Mouse (Mus musculus) left cerebral cortex, postnatal 10 days (tissue): ENCODE measurements around the gene Olfr750. TPM values are rescaled to one million over a fixed set of nuclear protein-coding genes. Genes with fewer than 3 reads are reported as not detected.

ENCODE experiments used
- DNase-seq, 2 experiments: peaks; one replicate each; pipeline ENCODE4 v3.0.0; 2021 to 2022; ENCODE audit warnings: low spot score in 2 of 2, mixed read lengths in 1 of 2; ENCODE audit errors: extremely low spot score in 1 of 2
- intact Hi-C: fragments of 180-260 bp; cut with DNase I; formaldehyde crosslinking; loops from one replicate; pipeline ENCODE4 v1.15.1; 2025
- total RNA-seq, 2 experiments: library from RNA; stranded (reverse); gene quantifications; 2 replicates each; pipeline ENCODE4 v1.2.3; 2021

The Olfr750 gene
- not detected for total RNA-seq

DNA sequence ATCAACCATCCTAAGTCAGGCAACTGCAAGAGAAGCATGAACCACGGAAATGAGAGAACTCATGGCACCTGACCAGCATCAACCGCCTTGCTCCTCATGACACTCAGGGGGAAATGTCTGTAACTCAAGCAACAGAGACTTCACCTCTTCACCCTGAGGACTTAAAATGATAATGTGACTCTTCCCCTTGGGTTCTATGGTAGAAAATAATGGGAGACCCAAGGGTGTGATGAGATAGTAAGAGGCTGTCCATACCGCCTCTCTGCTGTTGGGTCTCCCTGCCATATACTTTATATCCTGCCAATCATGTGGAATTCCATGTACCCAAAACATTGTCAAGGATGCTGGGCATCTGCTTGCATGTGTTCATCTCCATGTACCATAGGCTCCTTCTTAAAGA is at the start of gene Olfr750:
Gene Olfr750, minus strand, starts transcription at position 101 of the 400 bp plus-strand sequence.
- intact Hi-C loops, result no loop called here
- DNase-seq, result no peak

- DNase-seq, result no peak
- intact Hi-C loops, result no loop called here
Measured at GRCm38 (mm10) chr14:51113916-51114560, 39.8 kb upstream of the Olfr750 start, which contains the start of gene Eddm3b. TSS of gene Eddm3b (plus strand) at chr14:51114426.

GRCm38 (mm10) chr14:51113476-51113875 is 39.2 kb upstream of the Olfr750 start:
- intact Hi-C loops, result no loop called here
- DNase-seq, result no peak

DNA sequence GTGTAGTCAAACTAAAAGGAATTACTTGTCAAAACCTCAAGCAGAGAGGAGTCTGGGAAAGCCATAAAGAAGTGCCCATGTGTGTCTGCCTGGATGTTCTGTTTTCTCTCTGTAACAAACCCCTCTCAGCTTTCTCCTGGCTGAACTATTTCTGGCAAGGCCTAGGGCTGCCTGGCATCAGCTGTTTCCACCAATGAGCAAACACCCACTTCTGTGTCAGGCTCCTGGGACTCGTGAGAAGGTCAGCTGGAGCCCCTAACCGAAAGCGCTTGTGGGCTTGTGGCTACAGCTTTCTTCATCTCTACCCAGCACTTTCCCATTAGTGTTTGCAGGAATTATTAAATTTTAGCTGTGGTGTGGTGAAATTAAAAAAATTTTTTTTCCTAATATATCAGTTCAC is 37.7 kb upstream of the Olfr750 start:
- DNase-seq, result no peak
- intact Hi-C loops, result no loop called here

- no peak for DNase-seq
- intact Hi-C loops, result loop anchor here (10.0 kb wide), 2 partner anchors 138 to 238 kb away; no protein-coding TSS in a partner anchor
Measured at GRCm38 (mm10) chr14:51106449-51106967, 32.3 kb upstream of the Olfr750 start.

- no peak for DNase-seq
- intact Hi-C loops, result loop anchor here (5.0 to 10.0 kb wide), 3 partner anchors 140 to 240 kb away; no protein-coding TSS in a partner anchor
Measured at GRCm38 (mm10) chr14:51104366-51104765, 30.1 kb upstream of the Olfr750 start.

DNA sequence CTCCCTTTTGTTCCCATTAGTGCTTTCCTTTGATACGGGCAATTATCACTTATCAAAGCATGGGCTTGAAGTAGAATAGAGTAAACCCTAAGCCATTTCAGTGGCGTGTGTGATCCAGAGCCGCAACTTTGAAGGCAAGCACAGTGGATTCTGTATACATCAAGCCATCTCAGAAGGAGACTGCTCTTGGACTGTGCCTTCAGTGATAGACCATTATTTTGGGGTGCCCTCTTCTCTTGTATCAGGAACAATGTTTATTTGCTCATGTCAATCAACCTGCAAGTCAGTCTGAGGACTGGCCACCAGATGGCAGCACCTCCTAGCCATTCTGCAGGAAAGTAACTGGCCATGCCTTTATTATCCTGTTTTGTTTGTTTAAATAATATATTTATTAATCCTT is 29.0 kb upstream of the Olfr750 start:
- intact Hi-C loops, result loop anchor here (5.0 to 10.0 kb wide), 3 partner anchors 142 to 242 kb away; no protein-coding TSS in a partner anchor

GRCm38 (mm10) chr14:51101284-51101683 is 27.0 kb upstream of the Olfr750 start:
- no peak for DNase-seq
- intact Hi-C loops, result loop anchor here (5.0 to 10.0 kb wide), 3 partner anchors 144 to 244 kb away; no protein-coding TSS in a partner anchor

More for the DNA sequence above, 29.0 kb upstream of the Olfr750 start:
- DNase-seq, result peak; percentile 39 to 71

- intact Hi-C loops, result loop anchor here (2.0 to 5.0 kb wide), 2 partner anchors 72 to 670 kb away; no protein-coding TSS in a partner anchor
- no peak for DNase-seq
Measured at GRCm38 (mm10) chr14:51098921-51099320, 24.7 kb upstream of the Olfr750 start.

DNA sequence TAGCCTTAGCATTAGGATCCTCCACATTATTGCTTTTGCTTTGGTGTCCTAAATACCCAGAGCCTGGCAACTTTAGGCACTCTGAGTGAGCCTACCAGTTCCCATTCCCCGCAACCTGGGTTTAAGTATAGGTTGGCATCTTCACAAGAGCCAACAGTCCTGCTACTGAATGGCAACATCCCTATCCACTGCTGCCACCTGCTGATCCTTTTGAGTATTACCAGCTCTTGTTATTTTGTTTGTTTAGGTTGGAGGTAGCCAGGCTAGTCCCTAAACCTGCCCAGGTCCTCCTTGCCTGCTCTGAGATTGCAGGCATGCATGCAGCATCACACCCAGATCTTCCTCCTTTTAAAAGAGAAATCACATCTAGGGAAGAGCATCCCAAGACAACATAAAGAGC is 24.1 kb upstream of the Olfr750 start:
- intact Hi-C loops, result loop anchor here (2.0 to 5.0 kb wide), 2 partner anchors 71 to 671 kb away; no protein-coding TSS in a partner anchor
- DNase-seq, result peak; percentile 61 to 88

DNA sequence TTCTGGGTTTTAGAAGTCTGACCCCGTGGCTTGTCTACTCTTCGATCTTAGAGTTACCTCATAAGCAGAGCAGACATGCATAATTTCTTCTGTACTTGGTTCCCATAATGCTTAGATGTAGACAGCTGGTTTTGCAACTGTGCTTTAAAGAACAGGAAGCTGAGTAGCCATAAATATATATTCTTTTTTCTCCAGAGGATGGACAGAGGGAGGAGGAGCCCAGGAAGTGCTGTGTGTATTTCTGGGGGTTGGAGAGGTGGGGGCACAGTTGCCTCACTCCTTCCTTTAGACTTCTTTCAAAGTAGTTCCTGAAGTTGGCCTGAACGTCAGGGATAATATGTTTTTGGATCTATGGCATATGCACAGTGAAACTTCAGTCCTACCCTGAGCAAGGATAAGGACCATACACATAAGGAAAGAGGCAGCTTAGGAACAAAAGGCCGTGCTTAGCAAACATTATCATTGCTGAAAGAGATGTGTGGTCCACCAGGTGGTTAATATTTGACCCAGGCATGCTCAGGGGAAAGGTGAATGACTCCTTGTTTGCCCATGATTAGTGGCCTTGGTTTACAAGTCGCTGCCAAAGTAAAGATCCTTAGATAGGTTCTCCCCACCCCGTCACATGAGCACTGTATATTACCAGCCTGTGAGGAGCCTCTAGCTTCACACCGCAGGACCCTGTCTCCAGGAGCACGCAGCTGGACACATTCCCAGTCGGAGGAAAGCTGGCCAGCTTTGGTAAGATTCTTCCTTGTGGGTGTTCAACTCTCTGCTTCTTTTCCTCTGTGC is 21.7 kb upstream of the Olfr750 start:
- DNase-seq, result no peak
- intact Hi-C loops, result loop anchor here (5.0 kb wide), 1 partner anchor 69 kb away; no protein-coding TSS in a partner anchor

- intact Hi-C loops, result loop anchor here (5.0 kb wide), 1 partner anchor 68 kb away; no protein-coding TSS in a partner anchor
- DNase-seq, result no peak
Measured at GRCm38 (mm10) chr14:51094921-51095320, 20.7 kb upstream of the Olfr750 start.

- intact Hi-C loops, result no loop called here
- DNase-seq, result peak; percentile 33 to 36
Measured at GRCm38 (mm10) chr14:51094096-51094875, 20.1 kb upstream of the Olfr750 start.

GRCm38 (mm10) chr14:51093496-51093895 is 19.3 kb upstream of the Olfr750 start:
- intact Hi-C loops, result no loop called here
- no peak for DNase-seq

DNA sequence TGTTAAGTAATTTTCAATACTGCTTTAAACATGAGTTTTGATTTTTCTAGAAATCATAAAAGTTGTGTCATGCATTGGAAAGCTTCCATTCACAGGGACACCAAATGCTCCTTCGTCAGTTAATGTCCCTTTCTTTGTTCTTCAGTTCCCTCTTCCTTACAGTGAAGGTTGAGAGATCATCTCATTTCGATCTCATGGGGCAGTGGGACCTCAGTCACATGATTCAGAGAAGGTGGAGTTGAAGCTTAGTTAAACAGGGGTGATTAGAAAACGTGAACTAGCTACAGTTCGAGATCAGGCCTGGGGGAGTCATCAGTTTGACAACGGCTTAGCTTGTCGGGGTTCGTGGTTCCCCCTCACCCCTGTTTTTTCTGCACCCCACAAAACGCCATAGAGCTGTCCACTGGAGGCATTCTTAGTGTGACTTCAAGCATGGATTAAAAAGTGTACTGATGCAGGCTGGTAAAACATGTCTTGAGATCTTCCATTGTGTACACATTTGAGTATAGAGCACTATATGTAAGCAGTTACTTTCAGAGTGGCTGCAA is 17.9 kb upstream of the Olfr750 start:
- DNase-seq, result no peak
- intact Hi-C loops, result no loop called here

- intact Hi-C loops, result no loop called here
- DNase-seq, result peak in 1 of 2 experiments; percentile 76
Measured at GRCm38 (mm10) chr14:51090921-51091900, 17.0 kb upstream of the Olfr750 start, which contains the start of the genes Rnase4 and Ang. TSS of gene Rnase4 (plus strand) at chr14:51091077. TSS of gene Ang (plus strand) at chr14:51091150.
